Mouse (Mus musculus) embryo, embryonic 11.5 days (tissue): ENCODE results near the gene Scd2.
"Not testable (repeated sequence)": the region's sequence is repeated elsewhere in the genome, so short reads cannot be mapped to it uniquely, and the experiment has no call there.

Source experiments
- DNase-seq: peaks from one replicate; pipeline ENCODE4 v3.0.0-alpha.2; 2012; ENCODE audit warnings: low read depth, low spot score

The Scd2 gene

GRCm38 (mm10) chr19:44312007-44312360, 18.5 kb downstream of the Scd2 start:
- no peak for DNase-seq

GRCm38 (mm10) chr19:44313066-44313465, 19.6 kb downstream of the Scd2 start:
- DNase-seq = no peak

GRCm38 (mm10) chr19:44314327-44314759, 20.9 kb downstream of the Scd2 start:
- DNase-seq = peak; percentile 54

GRCm38 (mm10) chr19:44314871-44315414, 21.5 kb downstream of the Scd2 start:
- DNase-seq = no peak

- no peak for DNase-seq
Measured at GRCm38 (mm10) chr19:44316752-44317315, 23.4 kb downstream of the Scd2 start.

GRCm38 (mm10) chr19:44317391-44317790, 23.9 kb downstream of the Scd2 start:
- DNase-seq = no peak

- no peak for DNase-seq
Measured at GRCm38 (mm10) chr19:44318545-44318944, 25.1 kb downstream of the Scd2 start.

- DNase-seq = no peak
Measured at GRCm38 (mm10) chr19:44320316-44320715, 26.8 kb downstream of the Scd2 start.

GRCm38 (mm10) chr19:44321201-44321600, 27.7 kb downstream of the Scd2 start:
- DNase-seq = no peak

- DNase-seq = no peak
Measured at GRCm38 (mm10) chr19:44321631-44322030, 28.2 kb downstream of the Scd2 start.

GRCm38 (mm10) chr19:44329566-44329965, 36.1 kb downstream of the Scd2 start:
- no peak for DNase-seq

GRCm38 (mm10) chr19:44331128-44331527, 37.7 kb downstream of the Scd2 start:
- not testable (repeated sequence) for DNase-seq

GRCm38 (mm10) chr19:44331911-44332310, 38.4 kb downstream of the Scd2 start:
- no peak for DNase-seq

- no peak for DNase-seq
Measured at GRCm38 (mm10) chr19:44332326-44332725, 38.9 kb downstream of the Scd2 start.

GRCm38 (mm10) chr19:44332833-44333623, 39.6 kb downstream of the Scd2 start, which contains the start of gene Scd4:
Scd4 (plus strand) TSS chr19:44333092.
- DNase-seq = no peak

- no peak for DNase-seq
Measured at GRCm38 (mm10) chr19:44333991-44334390, 40.5 kb downstream of the Scd2 start.

- no peak for DNase-seq
Measured at GRCm38 (mm10) chr19:44335876-44336662, 42.6 kb downstream of the Scd2 start.

GRCm38 (mm10) chr19:44349689-44350088, 56.2 kb downstream of the Scd2 start:
- DNase-seq = no peak

GRCm38 (mm10) chr19:44351756-44352155, 58.3 kb downstream of the Scd2 start:
- no peak for DNase-seq
